Mouse (Mus musculus) cerebellum, adult (tissue): ENCODE results near the gene Zfp639.

Experiments
- ATAC-seq: cut with Nextera tagmentation; 2 replicates; pipeline ENCODE4 v1.9.2; 2017; ENCODE audit warnings: mild to moderate bottlenecking, moderate library complexity, mixed read lengths; ENCODE audit not compliant: insufficient number of reproducible peaks, low FRiP score, low TSS enrichment

Zfp639 gene

DNA sequence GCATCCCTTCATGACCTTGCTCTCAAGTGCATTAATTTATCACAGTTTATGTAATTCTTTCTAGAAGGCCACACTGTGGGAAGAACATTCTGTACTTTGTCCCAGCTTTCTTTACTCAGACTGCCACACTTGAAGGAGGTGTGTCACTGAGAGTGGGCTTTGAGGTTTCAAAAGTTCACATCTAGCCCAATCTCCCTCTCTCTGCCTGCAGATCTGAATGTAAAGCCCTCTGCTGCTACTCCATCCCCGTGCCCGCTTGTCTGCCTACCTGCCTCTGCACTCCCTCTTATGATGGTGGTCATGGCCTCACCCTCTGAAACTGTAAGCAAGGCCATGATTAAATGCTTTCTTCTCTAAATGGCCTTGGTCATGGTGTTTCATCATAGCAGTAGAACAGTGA lies 9.7 kb upstream of the Zfp639 start:
- ATAC-seq, result no peak

DNA sequence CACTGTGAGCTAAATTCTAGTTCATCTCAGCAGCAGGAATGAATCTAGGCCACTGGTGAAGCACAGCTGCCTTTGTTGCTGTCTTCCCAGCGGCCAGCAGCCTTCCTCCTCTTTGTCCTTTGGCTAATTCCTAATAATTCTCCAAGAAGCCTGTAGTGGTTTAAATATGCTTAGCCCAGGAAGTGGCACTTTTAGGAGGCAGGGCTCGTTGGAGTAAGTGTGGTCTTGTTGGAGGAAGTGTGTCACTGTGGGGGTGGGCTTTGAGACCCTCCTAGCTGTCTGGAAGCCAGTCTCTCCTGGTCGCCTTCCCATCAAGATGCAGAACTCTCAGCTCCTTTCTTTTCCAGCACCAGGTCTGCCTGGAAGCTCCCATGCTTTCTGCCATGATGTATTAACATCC lies 4.2 kb upstream of the Zfp639 start:
- ATAC-seq, result no peak

DNA sequence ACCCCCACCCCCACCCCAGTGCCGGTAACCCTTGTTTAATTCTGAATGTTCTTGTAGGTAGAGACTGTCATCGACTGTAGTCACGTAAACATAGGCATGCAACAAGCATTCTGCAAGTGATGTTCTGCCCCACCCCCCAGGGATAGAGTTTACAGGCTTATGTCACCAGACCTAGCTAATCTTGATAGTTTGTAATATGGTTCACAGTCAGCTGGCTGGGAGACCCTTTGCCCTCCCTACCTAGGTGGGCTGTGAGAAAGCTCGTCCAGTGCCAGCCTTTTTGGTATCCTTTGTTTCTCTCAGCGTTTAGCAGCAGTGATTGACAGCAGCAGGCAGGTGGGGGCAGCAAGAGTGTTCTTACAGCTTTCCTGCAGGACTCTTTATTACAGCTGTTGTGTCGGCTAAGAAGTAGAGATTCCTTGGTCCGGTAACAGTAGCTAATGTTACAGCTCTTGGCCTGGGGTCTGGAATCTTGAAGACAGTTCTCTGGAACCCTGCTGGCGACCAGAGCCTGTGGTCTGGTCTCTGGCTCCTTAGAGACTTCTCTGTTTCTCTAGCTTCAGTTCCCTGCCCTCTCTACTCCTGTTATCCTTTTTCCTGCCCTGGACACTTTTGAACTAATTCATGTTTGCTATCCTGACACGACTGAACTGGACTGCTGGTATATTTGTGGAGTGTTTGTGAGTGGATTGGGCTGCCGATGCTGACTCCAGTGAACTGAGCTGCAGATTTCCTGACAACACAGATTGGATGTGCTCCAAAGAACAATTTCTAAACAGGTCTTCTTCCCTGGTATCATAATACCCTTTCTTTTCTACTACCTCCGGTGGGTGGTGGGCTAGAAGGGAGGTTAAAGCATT lies 3.5 kb upstream of the Zfp639 start:
- ATAC-seq, result no peak

DNA sequence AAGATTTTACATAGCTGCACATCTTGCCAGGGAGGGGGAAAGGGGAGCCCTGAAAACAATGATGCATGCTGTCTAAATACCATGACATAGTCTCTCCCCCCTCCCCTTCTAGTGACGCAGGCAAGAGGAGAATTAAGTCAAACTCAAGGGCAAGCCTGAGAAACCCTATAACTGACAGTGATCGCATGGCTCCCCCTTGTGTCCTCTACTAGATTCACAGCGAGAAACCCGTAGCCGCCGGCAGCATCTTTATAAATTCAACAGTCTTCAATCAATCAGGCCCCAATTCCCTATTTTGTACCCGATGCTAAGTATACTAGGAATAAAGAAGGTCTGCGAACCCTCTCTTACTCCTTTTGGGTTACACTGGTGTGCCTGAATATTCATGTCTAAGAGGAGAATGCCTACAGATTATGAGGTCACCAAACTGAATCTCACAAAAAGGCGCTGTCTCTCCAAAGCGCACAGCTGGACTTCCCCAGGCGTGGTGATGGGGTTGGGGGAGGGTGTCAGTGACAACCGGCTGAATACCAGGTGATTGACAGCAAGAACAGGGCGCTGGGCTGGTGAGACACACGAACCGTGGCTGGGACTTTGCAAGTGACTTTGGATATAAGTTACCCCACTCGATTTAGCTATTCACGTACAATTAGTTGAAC lies 1.3 kb upstream of the Zfp639 start:
- ATAC-seq, result peak; percentile 42

DNA sequence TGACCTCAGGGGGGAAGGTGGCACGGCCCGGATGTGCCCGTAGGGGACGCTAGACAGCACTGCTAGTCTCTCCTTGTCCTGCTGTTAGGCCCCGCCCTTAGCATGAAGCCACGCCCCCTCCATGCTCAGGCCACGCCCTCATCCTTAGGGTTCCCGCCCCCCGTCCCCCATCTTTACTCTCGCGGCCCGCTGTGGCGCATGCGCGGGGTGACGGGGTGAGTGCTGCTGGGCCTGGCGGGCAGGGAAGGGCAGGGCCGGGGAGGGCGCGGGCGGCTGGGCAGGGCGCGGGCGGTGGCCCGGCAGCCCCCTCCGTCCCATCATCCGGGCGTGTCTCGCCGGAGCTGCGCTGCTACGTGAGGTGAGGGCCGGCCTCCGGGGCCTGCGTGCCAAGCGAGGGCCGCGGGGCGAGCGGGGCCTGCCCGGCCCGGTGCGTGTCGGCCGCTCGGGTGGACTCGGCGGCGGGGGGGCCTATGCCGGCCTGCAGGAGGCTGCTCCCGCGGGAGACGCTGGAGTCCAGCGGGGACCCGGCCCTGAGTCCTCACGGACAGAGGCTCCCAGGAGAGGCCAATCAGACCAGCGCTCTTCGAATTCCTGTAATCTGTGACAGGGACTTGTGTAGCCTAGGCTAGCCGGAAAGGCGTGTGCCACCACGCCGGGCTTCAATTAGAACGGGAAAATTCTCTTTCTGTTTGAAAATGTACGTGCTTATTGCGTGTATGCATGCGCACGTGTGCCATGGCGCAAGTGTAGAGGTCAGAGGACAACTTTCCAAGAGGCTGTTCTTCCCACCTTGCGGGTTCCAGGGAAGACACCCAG lies 524 bp downstream of the Zfp639 start:
- peak; percentile 89 for ATAC-seq

DNA sequence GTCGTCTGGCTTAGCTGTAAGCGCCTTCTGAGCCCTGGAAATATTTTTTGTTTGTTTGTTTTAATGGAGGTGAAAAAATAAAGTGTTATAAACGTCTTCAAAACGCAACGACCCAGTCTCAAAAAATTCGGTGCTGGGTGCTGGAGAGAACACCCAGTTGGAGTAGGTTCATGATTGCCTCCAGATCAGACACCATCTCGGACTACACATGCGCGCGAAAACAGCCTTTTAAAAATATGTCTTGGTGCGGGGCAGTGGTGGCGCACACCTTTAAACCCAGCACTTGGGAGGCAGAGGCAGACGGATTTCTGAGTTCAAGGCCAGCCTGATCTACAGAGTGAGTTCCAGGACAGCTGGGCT lies 1.1 kb downstream of the Zfp639 start:
- ATAC-seq, result no peak

DNA sequence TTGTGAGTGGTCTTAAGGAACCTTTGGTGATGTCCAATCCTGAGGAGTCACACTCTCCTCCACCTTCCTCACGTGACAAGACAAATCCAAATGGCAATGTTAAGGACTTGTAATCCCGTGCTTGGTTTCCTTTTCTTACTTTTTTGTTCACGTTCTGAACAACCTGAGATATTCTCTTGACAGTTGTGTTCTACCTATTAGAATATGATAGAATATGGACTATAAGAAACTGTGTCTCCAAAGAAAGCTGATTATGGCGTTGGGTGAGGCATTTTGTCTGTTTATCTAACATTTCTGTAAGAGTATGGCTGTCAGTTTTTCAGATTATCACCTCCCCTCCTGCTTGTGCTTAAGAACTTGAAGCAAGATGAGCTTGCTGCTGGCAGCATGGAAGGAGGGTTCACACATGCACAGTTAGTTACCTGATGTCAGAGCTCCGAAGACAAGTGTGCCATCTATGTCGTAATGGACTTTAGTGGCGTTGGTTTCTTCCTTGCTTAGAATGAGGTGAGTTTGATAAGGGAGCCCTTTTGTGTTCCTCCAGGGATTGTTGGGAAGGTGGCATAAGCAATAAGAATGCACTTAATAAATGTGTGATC lies 2.7 kb downstream of the Zfp639 start:
- no peak for ATAC-seq

DNA sequence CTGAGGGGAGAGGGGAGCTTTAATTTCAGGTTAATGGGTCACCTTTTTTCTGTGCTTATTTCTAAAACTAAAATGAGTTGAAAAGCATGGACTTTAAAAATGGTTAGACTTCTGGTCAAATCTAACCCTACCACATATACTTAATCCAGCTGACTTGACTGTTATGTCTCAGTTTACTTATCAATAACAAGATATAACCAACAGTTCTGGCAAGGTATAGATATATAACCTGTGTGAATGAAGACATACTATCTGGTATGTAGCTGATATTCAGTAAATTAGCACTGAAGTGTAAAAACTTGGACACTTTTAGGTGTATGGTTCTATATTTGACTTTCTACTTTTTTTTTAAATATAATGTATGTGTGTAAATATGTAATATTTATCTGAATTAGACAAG lies 3.5 kb downstream of the Zfp639 start:
- no peak for ATAC-seq

DNA sequence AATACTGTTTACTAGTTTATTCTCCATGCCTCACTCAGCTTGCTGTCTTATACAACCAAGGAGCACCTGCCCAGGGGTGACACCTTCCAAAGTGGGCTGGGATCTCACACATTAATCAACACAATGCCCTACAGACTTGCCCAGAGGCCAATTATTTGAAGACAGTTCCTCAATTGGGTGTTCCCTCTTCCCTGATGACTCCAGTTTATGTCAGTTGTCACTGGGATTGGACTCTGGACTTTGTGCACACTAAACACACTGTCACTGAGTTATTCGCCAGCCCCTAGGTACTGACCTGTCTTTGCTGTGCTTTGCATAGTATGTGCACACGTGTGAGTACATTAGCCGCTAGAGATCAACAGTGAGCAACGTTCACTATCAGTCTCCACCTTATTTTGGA lies 17.1 kb downstream of the Zfp639 start:
- ATAC-seq, result no peak

DNA sequence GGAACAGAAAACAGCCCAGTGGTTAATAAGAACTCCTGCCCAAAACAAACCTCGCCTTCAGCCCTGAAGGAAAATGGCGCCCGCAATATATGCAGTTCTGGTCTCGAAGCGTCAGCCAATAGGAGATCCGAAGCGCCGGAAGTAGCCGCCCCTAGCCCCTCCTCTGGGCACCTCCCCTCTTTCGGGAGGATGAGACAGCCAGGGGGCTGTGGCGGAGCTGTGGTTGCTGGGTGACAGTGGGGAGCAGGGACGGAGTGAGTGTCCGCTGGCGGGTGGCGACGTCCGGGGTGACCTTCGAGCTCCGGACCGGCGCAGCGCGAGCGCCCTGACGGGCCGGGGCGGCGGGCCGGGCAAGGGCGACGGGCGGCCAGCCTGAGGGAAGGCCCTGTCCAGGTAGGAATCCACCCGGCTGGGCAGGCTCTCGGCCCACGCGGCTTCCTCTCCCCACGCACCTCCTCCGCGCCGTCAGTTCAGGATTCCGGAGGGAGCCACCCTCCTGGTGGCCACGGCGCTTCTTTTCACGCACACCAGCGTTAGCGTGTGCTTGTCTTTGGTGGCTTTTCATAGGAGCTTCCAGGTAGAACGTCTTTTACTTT lies 19.3 kb downstream of the Zfp639 start, which contains the start of gene Mfn1:
Gene Mfn1 (plus strand): TSS at position 163 of the 596 bp plus-strand sequence.
- peak; percentile 99 for ATAC-seq

DNA sequence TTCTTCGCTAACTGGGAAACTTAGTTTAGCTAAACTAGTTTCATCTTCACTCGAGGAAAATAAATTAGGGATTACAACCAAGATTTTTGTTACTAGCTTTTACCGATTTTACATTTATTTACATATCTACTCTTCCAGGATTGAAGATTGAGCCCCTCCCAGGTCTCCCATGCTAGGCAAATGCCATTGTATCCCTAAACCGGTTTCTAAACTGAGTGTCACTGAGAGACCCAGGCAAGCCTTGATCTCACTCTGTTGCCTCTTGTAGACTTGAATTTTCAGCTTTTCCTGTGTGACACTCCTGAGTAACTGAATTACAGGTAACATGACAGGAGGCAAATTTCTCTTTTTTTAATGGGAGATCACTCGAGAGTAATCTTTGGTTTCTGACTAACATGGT lies 20.0 kb downstream of the Zfp639 start:
- no peak for ATAC-seq

DNA sequence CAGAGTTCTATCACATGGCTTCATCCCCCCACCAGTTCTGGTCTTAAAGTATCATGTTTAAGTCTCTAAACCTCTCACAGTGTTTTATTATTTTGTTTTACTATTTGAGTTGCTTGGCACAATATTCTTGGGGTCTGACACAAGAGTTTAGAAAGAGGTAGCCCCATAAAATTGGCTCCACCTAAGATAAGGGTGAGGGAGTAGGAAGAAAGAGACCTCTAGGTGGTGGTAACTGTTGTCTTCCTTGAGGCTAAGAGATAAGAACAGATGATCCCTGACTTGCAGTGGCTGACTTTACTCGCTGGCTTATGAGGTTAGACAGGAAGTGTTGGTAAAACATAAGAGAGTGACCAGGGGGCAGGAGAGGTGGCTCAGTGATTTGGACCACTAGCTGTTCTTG lies 25.6 kb downstream of the Zfp639 start:
- no peak for ATAC-seq

DNA sequence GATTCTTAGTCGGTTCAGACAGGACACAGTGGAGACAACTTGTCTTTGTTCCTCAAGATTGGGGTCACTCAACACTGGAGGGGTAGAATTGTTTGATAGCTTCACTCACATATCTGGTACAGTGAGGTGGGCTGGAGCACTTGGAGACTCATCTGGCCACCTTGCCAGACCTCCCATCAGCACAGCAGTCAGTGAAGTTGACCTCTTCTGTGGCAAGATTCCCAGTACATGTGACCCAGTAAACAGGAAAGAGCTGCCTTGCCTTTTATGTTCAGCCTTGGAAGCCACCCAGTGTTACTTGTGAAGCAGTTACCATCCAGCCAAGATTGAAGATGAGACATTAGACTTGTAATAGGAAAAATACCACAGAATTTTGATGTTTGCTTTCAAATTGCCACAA lies 27.5 kb downstream of the Zfp639 start:
- peak; percentile 56; the same call in 1 of the 2 replicates for ATAC-seq

DNA sequence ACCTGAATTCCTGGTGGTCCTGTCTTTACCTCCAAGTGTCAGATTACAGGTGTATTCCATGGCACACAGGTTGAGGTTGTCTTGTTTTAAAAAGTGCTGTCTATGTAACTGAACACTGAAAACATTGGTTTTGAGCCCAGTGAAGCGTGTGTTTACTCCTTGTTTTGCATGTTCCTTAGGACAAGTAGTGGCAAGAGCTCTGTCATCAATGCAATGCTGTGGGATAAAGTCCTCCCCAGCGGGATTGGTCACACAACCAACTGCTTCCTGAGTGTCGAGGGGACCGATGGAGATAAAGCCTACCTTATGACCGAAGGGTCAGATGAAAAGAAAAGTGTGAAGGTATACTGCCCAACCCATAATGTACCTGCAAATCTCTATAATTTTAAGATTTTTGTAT lies 28.0 kb downstream of the Zfp639 start:
- no peak for ATAC-seq

DNA sequence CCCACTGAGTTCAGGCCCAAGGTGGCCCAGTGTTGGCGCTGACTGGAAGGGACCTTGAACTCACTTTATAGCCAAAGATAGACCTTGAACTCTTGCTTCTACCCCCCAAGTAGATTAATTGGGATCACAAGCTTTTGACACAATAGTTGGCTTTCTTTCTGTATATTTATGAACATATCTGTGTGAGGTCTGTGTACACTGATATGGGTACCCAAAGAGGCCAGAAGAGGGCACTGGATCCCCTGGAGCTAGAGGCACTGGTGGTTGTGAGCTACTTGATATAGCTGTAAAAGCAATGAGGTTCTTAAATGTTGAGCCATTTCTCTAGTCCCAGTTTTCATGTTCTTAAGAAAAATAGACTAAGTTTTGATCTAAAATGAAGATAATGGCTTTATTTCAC lies 43.0 kb downstream of the Zfp639 start:
- ATAC-seq, result no peak

DNA sequence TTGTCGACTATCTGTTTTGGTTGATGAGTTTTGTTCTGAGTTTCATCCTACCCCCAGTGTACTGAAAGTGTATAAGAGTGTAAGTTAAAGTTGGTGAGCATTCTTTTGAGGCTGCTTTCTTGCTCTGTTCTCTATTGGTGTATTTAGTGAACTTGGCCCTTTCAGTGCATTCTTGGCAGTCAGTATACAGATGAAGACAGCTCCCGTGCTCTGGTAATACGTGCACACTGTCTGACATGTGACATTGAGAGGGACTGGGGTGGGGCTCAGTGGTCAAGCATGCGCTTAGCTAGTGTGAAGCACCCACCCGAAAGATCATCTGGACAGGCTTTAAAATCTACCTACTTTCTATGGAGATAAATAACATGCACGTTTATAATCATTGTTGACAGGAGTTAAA lies 53.3 kb downstream of the Zfp639 start:
- no peak for ATAC-seq
